Mouse (Mus musculus): ENCODE measurements around the gene Katnal1. TPM values are rescaled to one million over a fixed set of nuclear protein-coding genes. Genes with fewer than 3 reads are reported as not detected.

Gene Katnal1
- polyA plus RNA-seq, 1 experiment from 2014 or later = 42.8 TPM

- H3K36me3 ChIP-seq (ENCODE audit: control insufficient read depth, insufficient read depth, low read length) = no peaks in the 10 kb centered on the region
- DNase-seq = no peak
- H3K9me3 ChIP-seq (ENCODE audit: control insufficient read depth, low read length) = no peaks in the 10 kb centered on the region
- no peak overlapping the region for H3K27ac ChIP-seq (replicated peaks; ENCODE audit: low read depth, low read length)
- H3K27me3 ChIP-seq (ENCODE audit: control insufficient read depth, insufficient read depth, low read length) = no peaks in the 10 kb centered on the region
- H3K4me2 ChIP-seq (ENCODE audit: low read length) = no peak overlapping the region
- H3K9ac ChIP-seq (replicated peaks; ENCODE audit: low read length) = no peak overlapping the region
- no peak overlapping the region for H3K4me3 ChIP-seq (replicated peaks; ENCODE audit: low read depth, low read length)
- WGBS = 58% methylated on average over 11 of the region's 11 CpGs
- no peak for ATAC-seq (ENCODE audit: low FRiP score, low TSS enrichment)
- H3K4me1 ChIP-seq (ENCODE audit: control insufficient read depth, insufficient read depth, low read length) = 0 out of 2 replicates have a peak, but pooled peaks cover 5% of the 10 kb centered on the region
These were observed 10.8 kb upstream of the Katnal1 start for GRCm38 (mm10) chr5:148939948-148940382.

- 94% methylated on average over 3 of the region's 3 CpGs for WGBS
- H3K4me2 ChIP-seq (ENCODE audit: low read length) = no peak overlapping the region
- H3K27me3 ChIP-seq (ENCODE audit: control insufficient read depth, insufficient read depth, low read length) = no peaks in the 10 kb centered on the region
- no peaks in the 10 kb centered on the region for H3K4me1 ChIP-seq (ENCODE audit: control insufficient read depth, insufficient read depth, low read length)
- no peak overlapping the region for H3K27ac ChIP-seq (replicated peaks; ENCODE audit: low read depth, low read length)
- DNase-seq (no peak), ATAC-seq (ENCODE audit: low FRiP score, low TSS enrichment) (no peak)
- H3K9me3 ChIP-seq (ENCODE audit: control insufficient read depth, low read length) = no peaks in the 10 kb centered on the region
- H3K9ac ChIP-seq (replicated peaks; ENCODE audit: low read length) = no peak overlapping the region
- no peaks in the 10 kb centered on the region for H3K36me3 ChIP-seq (ENCODE audit: control insufficient read depth, insufficient read depth, low read length)
- H3K4me3 ChIP-seq (replicated peaks; ENCODE audit: low read depth, low read length) = no peak overlapping the region
These were observed 7.4 kb upstream of the Katnal1 start for GRCm38 (mm10) chr5:148936516-148936951.

GRCm38 (mm10) chr5:148935871-148936270, 6.8 kb upstream of the Katnal1 start:
- H3K27ac ChIP-seq (replicated peaks; ENCODE audit: low read depth, low read length) = no peak overlapping the region

GRCm38 (mm10) chr5:148935071-148935821, 6.1 kb upstream of the Katnal1 start:
- H3K36me3 ChIP-seq (ENCODE audit: control insufficient read depth, insufficient read depth, low read length) = no peaks in the 10 kb centered on the region
- no peaks in the 10 kb centered on the region for H3K9me3 ChIP-seq (ENCODE audit: control insufficient read depth, low read length)
- DNase-seq = no peak
- H3K27me3 ChIP-seq (ENCODE audit: control insufficient read depth, insufficient read depth, low read length) = no peaks in the 10 kb centered on the region
- H3K4me2 ChIP-seq (ENCODE audit: low read length) = no peak overlapping the region
- 51% methylated on average over 7 of the region's 7 CpGs for WGBS
- H3K27ac ChIP-seq (replicated peaks; ENCODE audit: low read depth, low read length) = no peak overlapping the region
- no peak overlapping the region for H3K4me3 ChIP-seq (replicated peaks; ENCODE audit: low read depth, low read length)
- no peaks in the 10 kb centered on the region for H3K4me1 ChIP-seq (ENCODE audit: control insufficient read depth, insufficient read depth, low read length)
- no peak for ATAC-seq (ENCODE audit: low FRiP score, low TSS enrichment)
- H3K9ac ChIP-seq (replicated peaks; ENCODE audit: low read length) = no peak overlapping the region

More at GRCm38 (mm10) chr5:148935871-148936270, 6.8 kb upstream of the Katnal1 start:
- H3K27me3 ChIP-seq (ENCODE audit: control insufficient read depth, insufficient read depth, low read length) = no peaks in the 10 kb centered on the region
- no peak overlapping the region for H3K9ac ChIP-seq (replicated peaks; ENCODE audit: low read length)
- 90% methylated on average over 6 of the region's 6 CpGs for WGBS
- DNase-seq = no peak
- no peaks in the 10 kb centered on the region for H3K36me3 ChIP-seq (ENCODE audit: control insufficient read depth, insufficient read depth, low read length)
- no peak for ATAC-seq (ENCODE audit: low FRiP score, low TSS enrichment)
- no peak overlapping the region for H3K4me2 ChIP-seq (ENCODE audit: low read length)
- H3K4me3 ChIP-seq (replicated peaks; ENCODE audit: low read depth, low read length) = no peak overlapping the region
- H3K9me3 ChIP-seq (ENCODE audit: control insufficient read depth, low read length) = no peaks in the 10 kb centered on the region
- no peaks in the 10 kb centered on the region for H3K4me1 ChIP-seq (ENCODE audit: control insufficient read depth, insufficient read depth, low read length)

GRCm38 (mm10) chr5:148934457-148934856, 5.3 kb upstream of the Katnal1 start:
- no peaks in the 10 kb centered on the region for H3K4me1 ChIP-seq (ENCODE audit: control insufficient read depth, insufficient read depth, low read length)
- 66% methylated on average over 6 of the region's 6 CpGs for WGBS
- H3K4me3 ChIP-seq (replicated peaks; ENCODE audit: low read depth, low read length) = no peak overlapping the region
- no peaks in the 10 kb centered on the region for H3K9me3 ChIP-seq (ENCODE audit: control insufficient read depth, low read length)
- ATAC-seq (ENCODE audit: low FRiP score, low TSS enrichment) (no peak), DNase-seq (no peak)
- no peaks in the 10 kb centered on the region for H3K27me3 ChIP-seq (ENCODE audit: control insufficient read depth, insufficient read depth, low read length)
- no peak overlapping the region for H3K27ac ChIP-seq (replicated peaks; ENCODE audit: low read depth, low read length)
- no peak overlapping the region for H3K9ac ChIP-seq (replicated peaks; ENCODE audit: low read length)
- H3K36me3 ChIP-seq (ENCODE audit: control insufficient read depth, insufficient read depth, low read length) = no peaks in the 10 kb centered on the region
- no peak overlapping the region for H3K4me2 ChIP-seq (ENCODE audit: low read length)

- Histone ChIP-seq H3K36me3 (ENCODE audit: control insufficient read depth, insufficient read depth, low read length) (no peaks in the 10 kb centered on the region), H3K4me3 (replicated peaks; ENCODE audit: low read depth, low read length) (no peak overlapping the region), H3K4me1 (ENCODE audit: control insufficient read depth, insufficient read depth, low read length) (no peaks in the 10 kb centered on the region), H3K9me3 (ENCODE audit: control insufficient read depth, low read length) (no peaks in the 10 kb centered on the region), H3K27ac (replicated peaks; ENCODE audit: low read depth, low read length) (no peak overlapping the region), H3K4me2 (ENCODE audit: low read length) (no peak overlapping the region), H3K27me3 (ENCODE audit: control insufficient read depth, insufficient read depth, low read length) (no peaks in the 10 kb centered on the region), H3K9ac (replicated peaks; ENCODE audit: low read length) (no peak overlapping the region)
- ATAC-seq (ENCODE audit: low FRiP score, low TSS enrichment) (no peak), DNase-seq (no peak)
- WGBS = 81% methylated on average over 8 of the region's 8 CpGs
These were observed 4.6 kb upstream of the Katnal1 start for GRCm38 (mm10) chr5:148933767-148934166.

GRCm38 (mm10) chr5:148931301-148931700, 2.2 kb upstream of the Katnal1 start:
- 79% methylated on average over 1 of the region's 1 CpGs for WGBS
- DNase-seq (no peak), ATAC-seq (ENCODE audit: low FRiP score, low TSS enrichment) (no peak)
- no peak overlapping the region for H3K4me2 ChIP-seq (ENCODE audit: low read length)
- H3K27me3 ChIP-seq (ENCODE audit: control insufficient read depth, insufficient read depth, low read length) = no peaks in the 10 kb centered on the region
- no peaks in the 10 kb centered on the region for H3K9me3 ChIP-seq (ENCODE audit: control insufficient read depth, low read length)
- no peak overlapping the region for H3K9ac ChIP-seq (replicated peaks; ENCODE audit: low read length)
- peaks cover 9% of the 10 kb centered on the region for H3K4me1 ChIP-seq (ENCODE audit: control insufficient read depth, insufficient read depth, low read length)
- H3K27ac ChIP-seq (replicated peaks; ENCODE audit: low read depth, low read length) = no peak overlapping the region
- no peaks in the 10 kb centered on the region for H3K36me3 ChIP-seq (ENCODE audit: control insufficient read depth, insufficient read depth, low read length)
- no peak overlapping the region for H3K4me3 ChIP-seq (replicated peaks; ENCODE audit: low read depth, low read length)

- DNase-seq = peak; percentile 98
- peaks cover 3% of the 10 kb centered on the region; the same call in 1 of the 2 replicates for H3K36me3 ChIP-seq (ENCODE audit: control insufficient read depth, insufficient read depth, low read length)
- peak overlapping the region; percentile 85 for H3K9ac ChIP-seq (replicated peaks; ENCODE audit: low read length)
- H3K4me3 ChIP-seq (replicated peaks; ENCODE audit: low read depth, low read length) = peak overlapping the region; percentile 70
- H3K9me3 ChIP-seq (ENCODE audit: control insufficient read depth, low read length) = no peaks in the 10 kb centered on the region
- WGBS = under 1% methylated on average over 69 of the region's 69 CpGs
- no peaks in the 10 kb centered on the region for H3K27me3 ChIP-seq (ENCODE audit: control insufficient read depth, insufficient read depth, low read length)
- H3K27ac ChIP-seq (replicated peaks; ENCODE audit: low read depth, low read length) = peak overlapping the region; percentile 98
- peak overlapping the region; percentile 70 for H3K4me2 ChIP-seq (ENCODE audit: low read length)
- peak; percentile 98 for ATAC-seq (ENCODE audit: low FRiP score, low TSS enrichment)
- peaks cover 9% of the 10 kb centered on the region for H3K4me1 ChIP-seq (ENCODE audit: control insufficient read depth, insufficient read depth, low read length)
These were observed 571 bp downstream of the Katnal1 start for GRCm38 (mm10) chr5:148928382-148929115.
